Mouse (Mus musculus) R1 (cell line): ENCODE measurements at regions not wholly inside any gene's neighbourhood (a gene's known extent, or its start where the extent isn't known, plus 50 kb on each side); places are given as distances from the start of the nearest gene placed in this dataset.

Source experiments
- DNase-seq: peaks from one replicate; pipeline ENCODE4 v3.0.0-alpha.2; 2018; ENCODE audit warnings: low read depth, low spot score

- no peak for DNase-seq
These were observed 50.3 kb downstream of the Gm10192 start for GRCm38 (mm10) chr4:97132650-97133049.

GRCm38 (mm10) chr4:97127780-97128179 is 55.2 kb downstream of the Gm10192 start:
- no peak for DNase-seq

- no peak for DNase-seq
These were observed 59.1 kb downstream of the Gm10192 start for GRCm38 (mm10) chr4:97123861-97124260.

GRCm38 (mm10) chr4:97121952-97122351 is 61.0 kb downstream of the Gm10192 start:
- DNase-seq = no peak

- DNase-seq = no peak
These were observed 63.5 kb downstream of the Gm10192 start for GRCm38 (mm10) chr4:97119459-97119858.

- DNase-seq = no peak
These were observed 66.0 kb downstream of the Gm10192 start for GRCm38 (mm10) chr4:97117016-97117415.

GRCm38 (mm10) chr4:97102752-97103052 is 80.3 kb downstream of the Gm10192 start:
- no peak for DNase-seq

- DNase-seq = no peak
These were observed 80.8 kb downstream of the Gm10192 start for GRCm38 (mm10) chr4:97101911-97102751.

GRCm38 (mm10) chr4:97099721-97100120 is 83.2 kb downstream of the Gm10192 start:
- no peak for DNase-seq

- no peak for DNase-seq
These were observed 89.4 kb downstream of the Gm10192 start for GRCm38 (mm10) chr4:97093576-97093975.

GRCm38 (mm10) chr4:97050735-97051134 is 132.2 kb downstream of the Gm10192 start:
- DNase-seq = no peak

- DNase-seq = no peak
These were observed 133.8 kb downstream of the Gm10192 start for GRCm38 (mm10) chr4:97049045-97049674.

- peak; percentile 18 for DNase-seq
These were observed 145.1 kb downstream of the Gm10192 start for GRCm38 (mm10) chr4:97037693-97038348.

- no peak for DNase-seq
These were observed 154.0 kb downstream of the Gm10192 start for GRCm38 (mm10) chr4:97028938-97029337.

- no peak for DNase-seq
These were observed 157.4 kb downstream of the Gm10192 start for GRCm38 (mm10) chr4:97025446-97026040.

- no peak for DNase-seq
These were observed 181.6 kb downstream of the Gm10192 start for GRCm38 (mm10) chr4:97001321-97001720.

- DNase-seq = no peak
These were observed 195.3 kb upstream of the Gm12695 start for GRCm38 (mm10) chr4:96980311-96980710.

- DNase-seq = no peak
These were observed 194.9 kb upstream of the Gm12695 start for GRCm38 (mm10) chr4:96979876-96980275.

GRCm38 (mm10) chr4:96974935-96975334 is 189.9 kb upstream of the Gm12695 start:
- no peak for DNase-seq

GRCm38 (mm10) chr4:96973804-96974203 is 188.8 kb upstream of the Gm12695 start:
- DNase-seq = no peak

- DNase-seq = no peak
These were observed 184.2 kb upstream of the Gm12695 start for GRCm38 (mm10) chr4:96969199-96969598.

GRCm38 (mm10) chr4:96968545-96969164 is 183.7 kb upstream of the Gm12695 start:
- DNase-seq = no peak
